Comparison of ENCODE assay signal across 30 mouse cellular contexts in genomic region chr7:73201330-73201729, GRCm38 (mm10).
DNase-seq lines count a peak whose midpoint lies in the region; ATAC-seq lines count a peak whose summit lies in the region.
"Had no signal": no experiment of that assay in that cellular context is flagged by ENCODE, and none has a peak within 500 bp of the region (broad histone marks: within the 10 kb centered on the region; RNA-seq: fewer than 3 reads in every experiment).

No protein-coding gene starts in this region.

- no peak for DNase-seq in forebrain, embryonic 10.5 days (ENCODE audit: extremely low spot score, low spot score)
- DNase-seq in layer of hippocampus, postnatal 10 days (ENCODE audit: low spot score in 2 of 2): peak; percentile 26 to 35
- DNase-seq in layer of hippocampus, adult 8-10 months (ENCODE audit: low spot score in 2 of 2): no peak
- DNase-seq in right cerebral cortex, postnatal 4 days: peak; percentile 13
- DNase-seq in right cerebral cortex, postnatal 14 days: no peak
- no peak for DNase-seq in gastrocnemius, postnatal 4 days (ENCODE audit: low spot score in 2 of 2)
- DNase-seq in kidney, adult 9 months: no peak
- DNase-seq: adrenal gland, adult 2 months; adrenal gland, postnatal 36 days; cerebellum, adult 11 months; cerebellum, adult 9-10 months; cerebellum, postnatal 36 days; gastrocnemius, postnatal 10 days; kidney, postnatal 25 days; layer of hippocampus, adult 9-11 months; lung, embryonic 14.5 days; lung, postnatal 14 days; thymus, adult 18-20 months; thymus, postnatal 36 days had no signal

- H3K27ac ChIP-seq in forebrain, embryonic 12.5 days: peak overlapping the region; percentile 37; the same call in 1 of the 2 replicates
- H3K27ac ChIP-seq in forebrain, embryonic 10.5 days: no peak overlapping the region
- H3K27ac ChIP-seq: heart, embryonic 10.5 days; heart, embryonic 15.5 days; kidney, embryonic 15.5 days; left cerebral cortex, adult 2 months; limb, embryonic 12.5 days; liver, embryonic 15.5 days; stomach, postnatal 0 days had no signal

- no peak for ATAC-seq in forebrain, embryonic 12.5 days (ENCODE audit: low FRiP score)
- ATAC-seq: activated CD4-positive, CD25-positive, alpha-beta regulatory T cell, adult 4 months; intestine, postnatal 0 days had no signal

- H3K4me3 ChIP-seq in forebrain, embryonic 12.5 days (replicated peaks): no peak overlapping the region
- H3K4me3 ChIP-seq in forebrain, embryonic 10.5 days: no peak overlapping the region
- H3K4me3 ChIP-seq: heart, embryonic 10.5 days; heart, embryonic 15.5 days; kidney, embryonic 15.5 days; left cerebral cortex, adult 2 months; limb, embryonic 12.5 days; liver, embryonic 15.5 days had no signal

- peaks cover 26% of the 10 kb centered on the region for H3K4me1 ChIP-seq in forebrain, embryonic 12.5 days
- peaks cover 23% of the 10 kb centered on the region for H3K4me1 ChIP-seq in forebrain, embryonic 10.5 days
- H3K4me1 ChIP-seq: heart, embryonic 10.5 days; heart, embryonic 15.5 days; liver, embryonic 15.5 days had no signal

- 0 out of 2 replicates have a peak, but pooled peaks cover 4% of the 10 kb centered on the region for H3K9me3 ChIP-seq in forebrain, embryonic 12.5 days
- peaks cover 12% of the 10 kb centered on the region for H3K9me3 ChIP-seq in forebrain, embryonic 10.5 days
- H3K9me3 ChIP-seq: heart, embryonic 15.5 days; kidney, embryonic 15.5 days; liver, embryonic 15.5 days had no signal

- H3K27me3 ChIP-seq in forebrain, embryonic 12.5 days: no peaks in the 10 kb centered on the region
- H3K27me3 ChIP-seq in forebrain, embryonic 10.5 days (ENCODE audit: poor library complexity, severe bottlenecking): peaks cover 6% of the 10 kb centered on the region
- H3K27me3 ChIP-seq: CH12.LX; heart, embryonic 15.5 days; limb, embryonic 12.5 days; liver, embryonic 15.5 days had no signal

- 28% methylated on average over 6 of the region's 6 CpGs for WGBS in forebrain, embryonic 12.5 days
- WGBS in forebrain, embryonic 10.5 days: 79% methylated on average over 6 of the region's 6 CpGs

- H3K36me3 ChIP-seq in forebrain, embryonic 12.5 days (replicated peaks): no peaks in the 10 kb centered on the region
- peaks cover 4% of the 10 kb centered on the region for H3K36me3 ChIP-seq in forebrain, embryonic 10.5 days (replicated peaks)
- H3K36me3 ChIP-seq: heart, embryonic 10.5 days; heart, embryonic 15.5 days; kidney, embryonic 15.5 days; limb, embryonic 12.5 days; liver, embryonic 15.5 days had no signal

- H3K4me2 ChIP-seq in forebrain, embryonic 12.5 days: no peak overlapping the region
- H3K4me2 ChIP-seq: heart, embryonic 15.5 days; kidney, embryonic 15.5 days; limb, embryonic 12.5 days; liver, embryonic 15.5 days; lung, embryonic 14.5 days had no signal

- no peak overlapping the region; the same call in 1 of the 2 replicates for H3K9ac ChIP-seq in forebrain, embryonic 12.5 days
- H3K9ac ChIP-seq: heart, embryonic 15.5 days; kidney, embryonic 15.5 days; limb, embryonic 12.5 days; liver, embryonic 15.5 days; lung, embryonic 14.5 days had no signal

Comparison
In these comparisons a context has a peak if more than half of its experiments do, and no peak if none do; other contexts are left out.
1. DNase-seq: peak in layer of hippocampus, postnatal 10 days (2 of 2) and right cerebral cortex, postnatal 4 days (single experiment); none in forebrain, embryonic 10.5 days (single experiment), layer of hippocampus, adult 8-10 months (0 of 2), right cerebral cortex, postnatal 14 days (single experiment), gastrocnemius, postnatal 4 days (0 of 2) and kidney, adult 9 months (single experiment).